Mouse (Mus musculus) brain, adult 2 months (tissue): ENCODE data around the gene Slirp.
A peak's percentile ranks its signal among the peaks of the same experiment; 100 is the strongest.
"Not testable (repeated sequence)": the region's sequence is repeated elsewhere in the genome, so short reads cannot be mapped to it uniquely, and the experiment has no call there.

Experiments used
- DNase-seq: peaks from one replicate; pipeline ENCODE4 v3.0.0; 2011; ENCODE audit warnings: low read depth, low spot score

The Slirp gene

GRCm38 (mm10) chr12:87428885-87429284 is 14.8 kb upstream of the Slirp start:
- peak; percentile 13 for DNase-seq

- DNase-seq = no peak
Measured at GRCm38 (mm10) chr12:87442177-87443114, 1.2 kb upstream of the Slirp start.

GRCm38 (mm10) chr12:87443115-87443699 is 489 bp upstream of the Slirp start:
- DNase-seq = no peak

GRCm38 (mm10) chr12:87444211-87444610 is 515 bp downstream of the Slirp start:
- DNase-seq = no peak

- DNase-seq = no peak
Measured at GRCm38 (mm10) chr12:87449456-87449855, 5.8 kb downstream of the Slirp start.

GRCm38 (mm10) chr12:87464678-87465297 is 21.1 kb downstream of the Slirp start:
- no peak for DNase-seq

GRCm38 (mm10) chr12:87470263-87471136 is 26.8 kb downstream of the Slirp start:
- DNase-seq = no peak

GRCm38 (mm10) chr12:87471421-87471963 is 27.8 kb downstream of the Slirp start:
- peak; percentile 77 for DNase-seq

GRCm38 (mm10) chr12:87471964-87472786 is 28.5 kb downstream of the Slirp start, which contains the start of gene Snw1:
Gene Snw1, minus strand, starts transcription at chr12:87472274.
- DNase-seq = peak; percentile 98

- DNase-seq = no peak
Measured at GRCm38 (mm10) chr12:87474756-87475155, 31.1 kb downstream of the Slirp start.

GRCm38 (mm10) chr12:87482482-87482881 is 38.8 kb downstream of the Slirp start:
- not testable (repeated sequence) for DNase-seq

- DNase-seq = not testable (repeated sequence)
Measured at GRCm38 (mm10) chr12:87488683-87489082, 45.0 kb downstream of the Slirp start.

- not testable (repeated sequence) for DNase-seq
Measured at GRCm38 (mm10) chr12:87494421-87494820, 50.7 kb downstream of the Slirp start, which contains the start of gene Gm5788. Gene Gm5788, plus strand, starts transcription at chr12:87494721.
